Mouse (Mus musculus) Muller cell, postnatal 12 days (primary cell): ENCODE results near the gene Aurkb.
"Not testable (repeated sequence)": the region's sequence is repeated elsewhere in the genome, so short reads cannot be mapped to it uniquely, and the experiment has no call there.

Experiments
- DNase-seq: peaks from one replicate; pipeline ENCODE4 v3.0.0-alpha.2; 2015; ENCODE audit errors: inconsistent ontology term

Gene Aurkb

DNA sequence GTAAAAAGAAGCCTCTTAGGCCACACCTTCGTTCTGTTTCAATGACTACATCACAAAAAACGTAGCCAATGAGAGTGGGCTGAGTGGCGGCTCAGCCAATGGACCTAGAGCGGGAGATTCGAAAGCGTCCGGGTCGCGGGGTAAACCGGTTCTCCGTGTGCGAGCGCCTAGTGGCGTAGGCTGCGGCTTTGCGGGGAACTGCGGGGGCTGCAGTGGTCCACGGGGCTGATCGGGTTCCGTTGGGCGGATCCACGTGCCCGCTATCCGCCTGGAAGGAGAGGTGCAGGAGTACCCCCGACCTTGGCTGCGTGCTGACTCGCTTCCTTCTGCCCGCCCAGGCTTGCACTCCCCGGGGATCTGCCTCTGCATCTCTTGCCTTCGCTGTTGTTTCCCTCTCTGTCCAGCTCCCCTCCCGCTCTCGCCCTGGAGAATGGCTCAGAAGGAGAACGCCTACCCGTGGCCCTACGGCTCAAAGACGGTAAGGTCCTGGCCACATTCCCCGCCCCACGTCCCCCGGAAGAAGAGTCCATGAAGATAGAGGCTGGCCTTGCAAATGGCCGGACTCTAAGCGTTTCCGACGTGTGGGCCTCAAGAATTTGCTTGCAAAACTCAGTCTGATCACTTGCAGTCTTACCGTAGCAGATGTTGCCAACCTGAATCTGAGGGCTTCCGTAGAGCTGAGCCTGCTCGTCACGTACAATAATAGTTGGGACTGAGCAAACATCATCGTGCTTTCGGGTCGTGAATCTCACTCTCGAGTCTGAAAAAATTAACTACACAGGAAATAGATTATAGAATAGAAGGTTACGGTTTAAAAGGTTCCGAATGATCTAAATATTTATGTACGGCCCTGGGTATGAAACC is at the start of gene Aurkb:
Aurkb (plus strand) TSS at position 117 of the 864 bp plus-strand sequence.
- DNase-seq: peak; percentile 88

DNA sequence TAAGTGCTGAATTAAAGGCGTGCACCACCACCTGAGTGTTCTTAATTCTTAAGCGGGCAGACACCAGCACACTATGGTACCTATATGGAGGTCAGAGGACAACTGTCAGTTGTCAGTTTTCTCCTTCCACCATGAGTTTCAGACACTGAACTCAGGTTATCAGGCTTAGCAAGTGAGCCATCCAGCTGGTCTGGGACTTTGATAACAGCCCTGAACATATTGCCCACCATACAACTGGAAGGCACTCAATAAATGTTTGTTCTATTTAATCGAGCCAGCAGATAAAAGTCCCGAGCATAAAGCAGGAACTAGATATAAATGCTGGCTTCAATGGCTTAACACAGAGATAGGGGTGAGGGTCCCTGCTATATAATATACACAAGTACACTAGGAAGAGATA is 48.4 kb upstream of the Aurkb start:
- no peak for DNase-seq

GRCm38 (mm10) chr11:69002782-69003181 is 42.7 kb upstream of the Aurkb start:
- not testable (repeated sequence) for DNase-seq

GRCm38 (mm10) chr11:69003592-69003991 is 41.9 kb upstream of the Aurkb start:
- no peak for DNase-seq

DNA sequence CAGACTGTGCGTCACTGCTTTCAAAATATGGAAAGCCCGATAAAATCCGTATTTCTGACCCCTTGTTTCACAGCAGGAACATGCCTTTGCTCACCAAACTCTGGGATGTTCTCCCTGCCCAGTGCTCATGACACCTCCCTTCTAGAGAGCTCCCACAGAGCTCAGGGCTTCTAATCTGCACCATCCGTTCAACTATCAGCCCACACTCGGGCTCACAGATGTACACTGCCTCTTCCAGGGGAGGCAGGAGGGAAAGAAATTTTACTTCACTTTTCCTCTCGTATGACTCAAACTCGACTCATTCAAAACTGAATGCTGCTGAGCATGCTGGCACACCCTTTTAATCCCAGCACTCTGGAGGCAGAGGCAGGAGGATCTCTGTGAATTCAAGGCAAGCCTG is 40.3 kb upstream of the Aurkb start:
- DNase-seq: no peak

- not testable (repeated sequence) for DNase-seq
These were observed 38.9 kb upstream of the Aurkb start for GRCm38 (mm10) chr11:69006575-69006974.

DNA sequence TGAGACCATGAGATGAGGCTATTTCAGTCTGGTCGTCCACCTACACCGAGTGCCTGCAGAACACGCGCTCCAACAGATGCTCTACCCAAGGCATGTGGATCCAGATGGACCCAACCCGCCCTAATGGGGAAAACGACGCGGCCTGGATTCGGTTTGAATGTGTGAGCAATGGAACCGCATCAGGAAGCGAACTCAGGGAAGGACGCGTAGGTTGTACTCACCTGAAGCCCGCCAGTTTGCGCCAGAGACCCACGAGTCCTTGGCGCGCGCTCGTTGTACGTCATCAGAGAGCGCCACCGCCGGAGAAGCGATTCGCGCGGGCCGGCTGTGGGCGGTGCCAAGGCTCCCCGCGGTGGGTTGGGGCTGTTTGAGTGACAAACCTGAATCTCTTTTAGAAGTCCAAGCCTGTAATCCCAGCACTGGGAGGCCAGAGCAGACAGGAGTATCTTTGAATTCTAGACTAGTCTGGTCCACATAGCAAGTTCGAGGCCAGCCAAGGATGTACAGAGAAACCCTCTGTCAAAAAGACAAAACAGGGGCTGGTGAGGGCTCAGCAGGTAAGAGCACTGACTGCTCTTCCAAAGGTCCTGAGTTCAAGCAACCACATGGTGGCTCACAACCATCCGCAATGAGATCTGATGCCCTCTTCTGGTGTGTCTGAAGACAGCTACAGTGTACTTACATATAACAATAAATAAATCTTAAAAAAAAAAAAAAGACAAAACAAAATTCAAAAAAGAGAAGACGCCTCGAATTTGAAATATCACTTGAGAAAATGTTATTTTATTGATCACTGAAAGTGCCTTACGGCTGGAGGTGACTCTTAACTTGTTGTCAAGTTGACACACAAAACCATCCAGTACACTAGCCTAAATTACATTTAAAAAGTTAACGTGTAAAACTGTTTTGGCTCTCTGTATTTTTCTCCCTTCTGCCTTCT is 37.0 kb upstream of the Aurkb start, which contains the start of gene Pfas:
Pfas (minus strand) TSS at position 279 of the 940 bp plus-strand sequence.
- DNase-seq: peak; percentile 94

DNA sequence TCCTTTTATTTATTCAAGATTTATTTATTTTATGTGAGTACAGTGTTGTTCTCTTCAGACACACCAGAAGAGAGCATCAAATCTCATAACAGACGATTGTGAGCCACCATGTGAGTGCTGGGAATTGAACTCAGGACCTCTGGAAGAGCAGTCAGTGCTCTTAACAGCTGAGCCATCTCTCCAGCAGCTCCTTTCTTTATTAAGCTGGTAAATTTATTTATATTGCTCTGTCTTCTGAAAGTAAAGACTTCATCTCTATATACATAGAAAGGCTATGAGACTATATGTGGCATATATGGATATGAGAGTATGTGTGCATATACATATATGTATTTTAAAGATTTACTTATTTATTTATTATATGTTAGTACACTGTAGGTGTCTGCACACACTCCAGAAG is 35.9 kb upstream of the Aurkb start:
- no peak for DNase-seq

DNA sequence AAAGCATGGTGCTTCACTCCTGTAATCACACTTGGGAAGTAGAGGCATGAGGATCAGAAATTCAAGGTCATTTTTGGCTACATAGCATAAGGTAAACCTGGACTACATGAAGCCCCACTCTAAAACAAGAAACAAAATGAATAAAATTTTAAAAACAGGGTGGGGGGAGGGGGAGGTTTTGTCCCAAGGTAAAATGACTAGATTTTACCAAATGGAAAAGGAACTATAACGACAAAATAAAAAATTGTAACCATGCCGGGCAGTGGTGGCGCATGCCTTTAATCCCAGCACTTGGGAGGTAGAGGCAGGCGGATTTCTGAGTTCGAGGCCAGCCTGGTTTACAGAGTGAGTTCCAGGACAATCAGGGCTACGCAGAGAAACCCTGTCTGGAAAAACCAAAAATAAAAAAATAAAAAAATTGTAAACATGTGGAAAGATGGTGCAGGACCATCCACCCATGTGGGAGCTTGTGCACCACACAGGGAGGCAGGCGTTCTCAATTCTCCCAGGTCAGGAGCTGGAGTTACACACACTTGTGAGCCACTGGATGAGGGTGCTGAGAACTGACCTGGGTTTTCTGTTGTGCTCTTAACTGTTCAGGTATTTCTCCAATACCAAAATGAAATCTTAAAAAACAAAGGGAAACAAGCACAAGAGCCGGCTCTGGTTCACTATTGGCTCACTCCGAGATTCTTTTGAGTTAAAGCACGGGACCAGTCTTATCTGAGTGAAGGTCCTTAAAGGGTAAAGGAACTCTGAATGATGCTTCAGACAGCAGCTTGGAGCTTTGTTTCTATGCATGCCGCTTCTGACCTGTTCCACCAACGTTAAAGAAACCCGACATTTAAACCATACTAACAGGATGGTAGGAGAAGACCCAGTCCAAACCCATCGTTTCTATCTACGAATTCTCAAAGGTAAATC is 34.8 kb upstream of the Aurkb start:
- no peak for DNase-seq

GRCm38 (mm10) chr11:69011445-69011844 is 34.0 kb upstream of the Aurkb start:
- not testable (repeated sequence) for DNase-seq

DNA sequence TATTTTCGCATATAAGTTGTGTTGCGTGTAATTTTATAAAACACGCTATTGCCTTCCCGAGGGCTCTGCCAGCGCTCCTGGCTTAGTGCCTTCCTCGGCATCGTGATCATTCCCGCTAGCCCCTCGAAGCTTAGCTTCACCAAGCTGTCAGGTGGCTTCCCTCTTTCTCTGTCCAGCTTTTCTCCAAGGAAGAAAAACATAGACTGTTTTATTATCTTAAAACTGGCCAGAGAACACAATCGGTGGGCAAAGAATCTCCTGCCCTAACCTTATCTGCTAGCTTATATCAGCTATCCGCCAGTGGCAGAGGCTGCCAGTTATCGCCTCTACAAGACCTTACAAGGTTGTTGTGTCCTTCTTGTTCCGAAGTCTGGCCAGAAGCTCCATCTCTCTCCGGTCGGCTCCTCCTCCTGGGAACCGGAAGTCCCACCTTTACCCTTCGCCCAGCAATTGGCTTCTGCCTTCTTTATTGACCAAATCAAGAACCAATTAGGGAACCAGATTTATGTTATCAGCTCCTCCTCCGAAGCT is 33.3 kb upstream of the Aurkb start:
- DNase-seq: peak; percentile 91

DNA sequence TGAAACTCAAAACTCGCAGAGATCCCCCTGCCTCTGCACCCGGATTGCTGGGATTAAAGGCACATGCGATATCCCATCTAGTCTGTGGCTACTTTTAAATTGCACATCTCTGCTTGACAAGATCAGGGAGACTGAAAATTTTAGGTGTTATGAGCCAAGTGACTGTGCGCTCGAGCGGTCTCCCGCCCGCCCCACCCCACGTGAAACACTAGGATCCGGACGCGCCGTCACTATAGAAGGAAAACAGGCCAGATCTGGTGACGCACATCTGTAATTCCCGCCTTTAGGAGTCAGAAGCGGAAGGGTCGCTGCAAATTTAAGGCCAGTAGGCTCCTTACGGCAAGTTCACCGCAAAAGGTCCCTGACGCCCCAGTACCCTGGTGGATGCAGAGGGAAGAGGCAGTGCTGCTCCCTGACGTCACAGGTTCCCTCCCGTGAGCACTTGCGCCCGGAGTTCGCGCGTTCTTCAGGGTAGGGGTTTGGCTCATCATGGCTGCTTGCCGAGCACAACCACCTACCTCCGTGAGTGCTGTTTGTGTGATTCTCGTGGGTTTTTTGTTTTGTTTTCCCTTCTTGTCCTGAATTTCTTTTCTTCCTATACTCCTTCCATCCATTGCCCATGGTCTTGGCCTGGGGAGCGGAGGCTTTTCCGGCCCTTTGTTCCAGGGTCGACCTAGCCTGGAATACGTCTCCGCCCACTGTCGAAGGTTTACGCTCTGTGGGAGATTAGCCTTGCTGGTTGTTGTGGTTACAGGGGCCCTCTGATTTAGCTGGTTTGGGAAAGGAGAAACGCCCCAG is 29.6 kb upstream of the Aurkb start, which contains the start of gene Ctc1:
Ctc1 (plus strand) TSS at position 268 of the 798 bp plus-strand sequence.
- DNase-seq: peak; percentile 89

- no peak for DNase-seq
These were observed 28.7 kb upstream of the Aurkb start for GRCm38 (mm10) chr11:69016755-69017154.

- DNase-seq: no peak
These were observed 24.8 kb upstream of the Aurkb start for GRCm38 (mm10) chr11:69020691-69021090.

GRCm38 (mm10) chr11:69026562-69026961 is 18.9 kb upstream of the Aurkb start:
- no peak for DNase-seq

- DNase-seq: no peak
These were observed 16.6 kb upstream of the Aurkb start for GRCm38 (mm10) chr11:69028805-69029204.

DNA sequence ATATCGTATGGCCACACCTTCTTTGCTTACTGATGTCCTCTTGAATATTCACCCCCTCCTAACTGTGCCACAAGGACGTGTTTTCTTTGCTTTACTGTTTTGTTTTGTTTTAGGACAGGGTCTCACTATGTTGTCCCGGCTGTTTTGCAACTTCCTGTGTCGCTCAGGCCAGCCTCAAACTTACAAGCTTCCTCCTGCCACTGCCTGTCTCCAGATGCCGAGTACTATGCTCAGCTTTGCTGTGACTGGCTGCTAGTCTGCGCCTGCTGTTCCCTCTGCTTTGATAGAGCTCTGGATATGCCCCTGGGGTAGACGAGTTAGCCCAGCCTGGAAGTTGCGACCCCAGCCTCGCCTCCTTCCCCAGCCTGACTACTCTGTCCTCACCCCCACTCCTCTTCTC is 11.9 kb upstream of the Aurkb start:
- no peak for DNase-seq

DNA sequence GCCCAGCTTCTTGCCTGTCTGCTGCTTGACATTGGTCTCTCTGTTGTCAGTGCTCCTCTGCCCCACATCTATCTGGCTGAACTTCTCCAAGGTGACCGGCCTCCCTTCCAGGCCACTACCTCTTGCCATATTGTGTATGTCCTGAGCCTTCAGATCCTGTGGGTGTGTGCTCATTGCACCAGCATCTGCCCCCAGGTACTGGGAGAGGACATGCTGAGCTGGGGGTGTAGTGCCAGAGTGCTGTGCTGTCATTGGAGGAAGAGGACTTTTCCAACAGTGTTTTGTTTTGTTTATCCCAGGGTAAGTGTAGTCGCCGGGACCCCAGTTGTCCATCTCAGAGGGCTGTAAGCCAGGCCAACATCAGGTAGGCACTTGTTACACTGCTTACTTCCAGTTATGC is 10.9 kb upstream of the Aurkb start:
- DNase-seq: no peak

DNA sequence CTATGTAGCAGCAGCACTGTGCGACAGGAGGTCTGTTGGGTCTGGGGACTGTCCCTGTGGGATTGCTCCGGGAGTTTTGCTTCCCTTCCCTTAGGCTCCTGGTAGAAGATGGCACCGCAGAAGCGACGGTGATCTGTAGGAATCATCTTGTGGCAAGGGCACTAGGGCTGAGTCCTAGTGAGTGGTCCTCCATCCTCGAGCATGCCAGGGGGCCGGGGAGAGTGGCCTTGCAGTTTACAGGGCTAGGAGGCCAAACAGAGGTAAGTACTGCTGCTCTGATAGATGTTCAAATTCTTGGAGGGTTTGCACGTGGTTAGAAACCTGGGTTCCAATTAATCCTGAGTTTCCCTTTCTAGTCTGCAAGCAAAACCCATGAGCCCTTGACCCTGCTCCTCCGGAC is 10.0 kb upstream of the Aurkb start:
- no peak for DNase-seq

DNA sequence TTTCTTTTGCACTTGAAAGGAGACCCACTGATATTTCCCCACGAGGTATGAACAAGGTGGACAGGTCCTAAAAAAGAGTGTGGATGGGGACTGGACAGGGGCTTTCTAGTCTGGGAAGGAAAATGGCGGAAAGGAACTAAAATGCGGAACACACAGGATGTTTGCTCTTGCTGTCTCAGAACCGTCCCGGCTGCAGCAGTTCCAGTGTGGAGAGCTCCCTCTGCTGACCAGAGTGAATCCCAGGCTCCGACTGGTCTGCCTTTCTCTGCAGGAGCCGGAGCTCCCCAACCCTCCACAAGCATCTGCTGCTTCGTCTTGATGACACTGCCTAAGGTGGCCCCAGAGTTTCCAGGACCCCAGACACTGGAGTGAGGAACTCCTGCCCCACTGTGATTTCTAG is 9.6 kb upstream of the Aurkb start:
- DNase-seq: peak; percentile 74
